Mouse (Mus musculus) left cerebral cortex, adult 18-20 months (tissue): ENCODE results near the gene Mkrn2. TPM values are rescaled to one million over a fixed set of nuclear protein-coding genes. Genes with fewer than 3 reads are reported as not detected.

Experiments used
- DNase-seq, 2 experiments: peaks; one replicate each; pipeline ENCODE4 v3.0.0; 2021 to 2022; ENCODE audit warnings: low spot score in 2 of 2, mixed read lengths in 1 of 2
- long read RNA-seq, 2 experiments: library from polyadenylated mRNA; stranded (forward); transcript quantifications; one replicate each; pipeline ENCODE4 v2.0.0; 2021
- total RNA-seq, 2 experiments: library from RNA; stranded (reverse); gene quantifications; 2 replicates each; pipeline ENCODE4 v1.2.3; 2021

Gene Mkrn2
- total RNA-seq: 10 to 100 TPM; 35.7 to 38.3 TPM
- long read RNA-seq, experiment 1, full-length matches to known transcripts: 27 of 34 reads
- long read RNA-seq, experiment 1, partial matches to known transcripts: 3 of 34 reads
- long read RNA-seq, experiment 1, other reads (novel, unspliced or antisense): 4 of 34 reads
- long read RNA-seq, experiment 2, full-length matches to known transcripts: 26 of 32 reads
- long read RNA-seq, experiment 2, partial matches to known transcripts: 3 of 32 reads
- long read RNA-seq, experiment 2, other reads (novel, unspliced or antisense): 3 of 32 reads

DNA sequence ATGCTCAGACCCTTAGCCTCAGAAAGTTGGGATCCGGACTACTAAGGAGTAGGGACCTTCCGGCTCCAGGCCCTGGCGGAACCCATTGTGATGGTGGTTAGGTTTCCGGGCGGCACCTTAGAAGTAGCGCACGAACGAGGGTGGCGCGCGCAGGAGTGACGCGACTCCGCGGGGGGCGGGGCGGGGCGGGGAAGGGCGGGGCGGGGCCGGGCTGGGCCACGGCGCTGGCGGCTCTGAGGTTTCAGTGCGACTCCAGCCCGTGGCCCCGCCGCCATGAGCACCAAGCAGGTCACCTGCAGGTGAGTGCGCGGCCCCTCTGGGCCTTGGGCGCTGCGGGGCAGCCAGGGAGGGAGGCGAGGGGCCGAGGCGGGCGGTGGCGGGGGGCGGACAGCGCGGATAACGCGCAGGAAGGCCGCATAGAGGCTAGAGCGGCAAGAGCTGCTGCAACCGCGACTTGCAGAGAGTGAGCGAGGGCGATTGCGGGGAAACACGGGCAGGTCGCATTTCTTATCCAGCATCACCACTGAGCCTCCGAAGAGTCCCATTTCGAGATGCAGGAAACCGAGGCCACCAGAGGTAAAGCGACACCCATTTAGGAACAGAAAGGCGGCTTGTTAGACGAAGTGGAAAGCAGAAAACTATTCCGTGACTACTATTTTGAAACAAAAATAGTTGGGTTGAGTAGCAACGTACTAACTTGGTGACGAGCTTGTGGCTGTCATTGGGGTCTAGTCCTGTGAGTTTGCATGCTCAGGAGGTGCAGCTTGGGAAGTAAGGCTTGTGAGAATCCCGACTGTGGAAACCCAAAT lies at the start of gene Mkrn2:
TSS of gene Mkrn2 (plus strand) at position 188 of the 809 bp plus-strand sequence.
- DNase-seq: peak; percentile 75 to 81

- no peak for DNase-seq
Observed at GRCm38 (mm10) chr6:115555485-115555884, 46.2 kb upstream of the Mkrn2 start.

DNA sequence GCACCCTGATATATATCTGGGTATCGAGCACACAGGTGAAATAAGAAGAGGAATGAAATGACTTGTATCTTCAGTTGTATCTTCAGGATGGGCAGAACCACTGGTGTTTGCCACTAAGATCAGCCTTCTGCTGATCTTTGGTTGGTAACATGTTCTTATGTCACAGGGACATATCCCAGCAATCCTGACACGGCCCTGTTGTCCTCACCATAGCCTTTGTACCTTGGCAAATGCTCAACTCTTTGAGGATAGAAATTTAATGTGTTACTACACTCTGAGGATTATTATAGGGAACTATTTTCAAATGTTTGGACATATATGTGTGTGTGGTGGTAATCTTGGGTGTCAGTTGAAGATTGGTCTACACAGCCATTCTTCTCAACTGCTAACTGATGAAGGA lies 43.5 kb upstream of the Mkrn2 start:
- DNase-seq: no peak

GRCm38 (mm10) chr6:115559651-115560632 lies 41.8 kb upstream of the Mkrn2 start:
- DNase-seq: no peak

GRCm38 (mm10) chr6:115565479-115566045 lies 36.1 kb upstream of the Mkrn2 start:
- no peak for DNase-seq

- DNase-seq: no peak
Observed at GRCm38 (mm10) chr6:115574171-115574570, 27.5 kb upstream of the Mkrn2 start.

GRCm38 (mm10) chr6:115577407-115577806 lies 24.3 kb upstream of the Mkrn2 start:
- no peak for DNase-seq

DNA sequence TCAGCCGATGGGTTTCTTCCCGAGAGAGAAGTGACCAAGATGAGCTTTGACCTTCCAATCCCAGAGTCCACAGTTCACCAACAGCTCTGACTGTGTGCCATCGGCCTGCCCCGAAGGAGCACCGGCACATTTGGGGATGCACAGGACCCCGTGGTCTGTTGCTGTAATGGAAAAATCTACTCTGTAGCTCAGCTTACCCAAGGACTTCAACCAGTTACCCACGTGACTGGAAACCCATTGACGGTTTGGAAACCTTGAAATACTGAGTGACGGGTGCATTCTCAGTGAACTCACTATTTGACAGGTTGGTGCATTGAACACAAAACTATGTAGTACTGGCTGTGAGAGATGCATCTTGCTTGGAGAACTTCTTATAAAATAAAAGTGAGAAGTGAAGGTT lies 23.8 kb upstream of the Mkrn2 start:
- no peak for DNase-seq

DNA sequence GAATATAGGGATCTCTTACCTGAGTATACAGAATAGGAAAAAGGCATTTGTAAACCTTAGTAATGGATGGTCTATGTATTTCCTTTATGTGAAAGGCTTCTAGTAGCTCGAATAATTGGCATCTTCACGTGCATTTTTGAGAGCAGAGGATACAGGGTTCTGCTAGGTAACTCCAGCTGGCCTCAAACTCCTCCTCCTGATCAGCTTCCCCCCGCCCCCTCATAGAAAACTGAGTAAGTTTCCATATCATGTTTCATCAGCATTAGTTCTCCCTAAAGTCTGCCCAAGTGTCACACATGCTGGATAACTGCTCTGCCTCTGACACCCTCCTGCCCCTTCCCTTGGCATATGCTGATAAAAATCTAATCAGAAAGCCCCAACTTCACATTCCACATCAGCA lies 20.9 kb upstream of the Mkrn2 start:
- no peak for DNase-seq

- DNase-seq: no peak
Observed at GRCm38 (mm10) chr6:115582328-115583115, 19.2 kb upstream of the Mkrn2 start.

GRCm38 (mm10) chr6:115583430-115584125 lies 18.1 kb upstream of the Mkrn2 start:
- DNase-seq: no peak

- DNase-seq: no peak
Observed at GRCm38 (mm10) chr6:115584176-115584575, 17.5 kb upstream of the Mkrn2 start.

GRCm38 (mm10) chr6:115586321-115586720 lies 15.4 kb upstream of the Mkrn2 start:
- DNase-seq: no peak

- DNase-seq: no peak
Observed at GRCm38 (mm10) chr6:115591692-115592359, 9.9 kb upstream of the Mkrn2 start.

DNA sequence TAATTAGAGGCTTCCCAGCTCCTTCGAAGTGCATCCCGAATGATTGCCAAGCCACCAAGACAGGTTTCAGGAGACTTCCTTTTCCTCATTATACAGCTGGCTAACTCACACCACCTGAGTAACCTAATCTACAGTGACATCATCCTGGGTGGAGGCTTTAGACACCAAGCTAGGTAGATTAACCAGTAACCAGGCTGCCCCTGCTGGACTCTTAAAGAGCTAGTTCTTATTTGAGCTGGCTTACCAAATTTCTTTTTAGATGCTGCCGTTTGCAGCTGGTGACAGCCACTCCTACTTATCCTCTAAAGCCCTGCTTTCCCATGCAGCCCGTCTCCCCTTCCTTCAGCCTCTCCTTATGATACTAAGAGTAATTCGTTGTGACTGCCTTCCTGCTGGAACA lies 9.2 kb upstream of the Mkrn2 start, which contains the start of gene Mkrn2os:
TSS of gene Mkrn2os (minus strand) at position 119 of the 400 bp plus-strand sequence.
- DNase-seq: no peak

DNA sequence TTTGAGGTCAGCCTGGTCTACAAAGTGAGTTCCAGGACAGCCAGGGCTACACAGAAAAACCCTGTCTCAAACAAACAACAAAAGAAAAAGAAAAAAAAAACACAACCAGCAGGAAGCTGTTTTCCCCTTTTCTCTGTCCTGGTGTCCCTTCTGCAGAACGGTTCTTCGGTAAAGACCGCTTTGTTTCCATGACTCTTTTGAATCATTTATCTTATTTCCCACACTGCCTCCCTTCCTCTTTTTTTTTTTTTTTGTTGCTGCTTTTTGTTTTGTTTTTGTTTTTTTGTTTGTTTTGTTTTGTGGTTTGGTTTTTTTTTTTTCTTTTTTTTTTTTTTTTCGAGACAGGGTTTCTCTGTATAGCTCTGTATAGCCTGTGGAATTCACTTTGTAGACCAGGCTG lies 8.4 kb upstream of the Mkrn2 start:
- no peak for DNase-seq

GRCm38 (mm10) chr6:115594463-115594862 lies 7.2 kb upstream of the Mkrn2 start:
- DNase-seq: no peak

GRCm38 (mm10) chr6:115595667-115596066 lies 6.0 kb upstream of the Mkrn2 start:
- no peak for DNase-seq

DNA sequence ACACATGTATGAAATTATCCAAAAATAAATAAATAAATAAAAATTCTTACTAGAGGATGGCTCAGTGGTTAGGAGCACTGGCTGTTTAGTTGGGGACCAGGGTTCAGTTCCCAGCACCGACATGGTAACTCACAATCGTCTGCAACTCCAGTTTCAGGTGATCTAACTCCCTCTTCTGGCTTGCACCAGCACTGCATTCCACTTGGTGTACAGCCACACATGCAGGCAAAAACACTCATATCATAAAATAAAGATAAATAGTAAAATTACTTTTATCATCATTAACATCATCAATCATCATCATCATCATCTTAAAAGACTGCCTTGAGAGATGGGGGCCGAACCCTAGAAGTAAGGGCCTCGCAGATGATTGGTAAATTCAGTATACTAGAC lies 384 bp upstream of the Mkrn2 start:
- no peak for DNase-seq
